Comparison of ENCODE assay signal across 26 mouse cellular contexts in the genomic region with DNA sequence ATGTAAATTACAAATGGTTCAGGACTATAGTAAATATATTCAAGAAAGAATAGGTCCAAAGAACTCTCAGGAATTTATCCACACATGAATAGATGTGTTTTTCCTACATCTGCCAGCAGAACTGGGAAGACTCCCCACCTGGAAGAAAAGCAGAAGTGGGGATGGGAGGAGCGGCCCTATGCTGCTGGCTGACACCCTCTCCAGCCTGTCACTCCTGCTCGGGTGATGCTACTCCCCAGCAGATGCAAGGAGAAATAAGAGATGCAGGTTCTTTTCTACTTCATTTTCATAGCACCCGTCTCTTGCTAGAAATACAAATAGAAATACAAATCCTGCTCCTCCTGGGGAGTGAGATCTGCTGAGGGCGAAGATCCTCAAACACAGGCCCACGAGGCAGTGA. TPM values are rescaled to one million over a fixed set of nuclear protein-coding genes. Genes with fewer than 3 reads are reported as not detected.
DNase-seq lines count a peak whose midpoint lies in the region; ATAC-seq and TF ChIP-seq lines count a peak whose summit lies in the region.
"Had no signal": no experiment of that assay in that cellular context is flagged by ENCODE, and none has a peak within 500 bp of the region (broad histone marks: within the 10 kb centered on the region; RNA-seq: fewer than 3 reads in every experiment).

No protein-coding gene starts in this region.

- WGBS in midbrain, embryonic 15.5 days, result 37% methylated on average over 5 of the region's 5 CpGs

- no peaks in the 10 kb centered on the region for H3K9me3 ChIP-seq in midbrain, embryonic 15.5 days
- H3K9me3 ChIP-seq: embryonic facial prominence, embryonic 15.5 days; forebrain, embryonic 10.5 days; heart, embryonic 13.5 days; intestine, embryonic 15.5 days had no signal

- H3K9ac ChIP-seq in midbrain, embryonic 15.5 days, result no peak overlapping the region
- H3K9ac ChIP-seq: embryonic facial prominence, embryonic 15.5 days; heart, embryonic 13.5 days; intestine, embryonic 15.5 days had no signal

- no peaks in the 10 kb centered on the region for H3K36me3 ChIP-seq in midbrain, embryonic 15.5 days (replicated peaks)
- H3K36me3 ChIP-seq: embryonic facial prominence, embryonic 15.5 days; forebrain, embryonic 10.5 days; heart, embryonic 13.5 days; intestine, embryonic 15.5 days had no signal

- no peaks in the 10 kb centered on the region for H3K27me3 ChIP-seq in midbrain, embryonic 15.5 days (replicated peaks)
- H3K27me3 ChIP-seq: CH12.LX; embryonic facial prominence, embryonic 15.5 days; heart, embryonic 13.5 days; intestine, embryonic 15.5 days; Patski had no signal

- H3K4me1 ChIP-seq in midbrain, embryonic 15.5 days, result peaks cover 12% of the 10 kb centered on the region
- H3K4me1 ChIP-seq: embryonic facial prominence, embryonic 15.5 days; heart, embryonic 13.5 days; intestine, embryonic 15.5 days had no signal

- no peak for TF ChIP-seq CTCF in layer of hippocampus, adult 2 months (conservative IDR thresholded peaks at IDR 0.05)

- 0 out of 2 replicates have a peak, but pooled peaks have one; percentile 64 for ATAC-seq in midbrain, embryonic 15.5 days (replicated peaks)
- ATAC-seq: activated CD4-positive, CD25-positive, alpha-beta regulatory T cell, adult 4 months; forebrain, embryonic 16.5 days; intestine, embryonic 15.5 days; Patski had no signal

- no peak overlapping the region for H3K4me2 ChIP-seq in midbrain, embryonic 15.5 days
- H3K4me2 ChIP-seq: embryonic facial prominence, embryonic 15.5 days; heart, embryonic 13.5 days; intestine, embryonic 15.5 days had no signal

- no peak overlapping the region for H3K4me3 ChIP-seq in layer of hippocampus, adult 2 months
- H3K4me3 ChIP-seq in midbrain, embryonic 15.5 days, result no peak overlapping the region
- H3K4me3 ChIP-seq: embryonic facial prominence, embryonic 15.5 days; erythroblast, embryonic 14.5 days; forebrain, embryonic 10.5 days; gastrocnemius, adult 2 months; heart, embryonic 13.5 days; intestine, embryonic 15.5 days had no signal

- DNase-seq in heart, adult 11 months, result peak; percentile 64
- no peak for DNase-seq in heart, postnatal 14 days
- DNase-seq in layer of hippocampus, adult 2 months (ENCODE audit: low spot score in 2 of 2), result no peak
- no peak for DNase-seq in layer of hippocampus, postnatal 36 days
- peak; percentile 36 for DNase-seq in brain, adult 2 months (ENCODE audit: low read depth, low spot score)
- no peak for DNase-seq in adrenal gland, adult 18-20 months (ENCODE audit: low spot score in 2 of 2)
- DNase-seq: adrenal gland, adult 2 months; adrenal gland, postnatal 36 days; cerebellum, adult 11 months; cerebellum, adult 8-10 months; cerebellum, postnatal 14 days; embryo, embryonic 11 days; gastrocnemius, adult 2 months; gastrocnemius, postnatal 25 days; heart, postnatal 4 days had no signal

- H3K27ac ChIP-seq in layer of hippocampus, adult 2 months, result peak overlapping the region; percentile 6; the same call in 1 of the 2 replicates
- H3K27ac ChIP-seq in midbrain, embryonic 15.5 days, result peak overlapping the region; percentile 63
- H3K27ac ChIP-seq: embryonic facial prominence, embryonic 15.5 days; forebrain, embryonic 10.5 days; gastrocnemius, adult 2 months; heart, embryonic 13.5 days; intestine, embryonic 15.5 days had no signal

- intact Hi-C loops in heart, postnatal 14 days (cut with DNase I), result no loop called here

RNA-seq across cellular contexts. Expression of gene Mab21l1, which starts 51.8 kb away (rescaled TPM):
- total RNA-seq in heart, postnatal 14 days (2021), result not detected
- under 1 TPM; 0.64 to 0.77 TPM for total RNA-seq in layer of hippocampus, adult 2 months (2021)
- total RNA-seq in layer of hippocampus, postnatal 36 days (2021), result under 1 TPM; 0.62 to 0.88 TPM
- 159 and 172 TPM in 2 replicates for polyA plus RNA-seq in midbrain, embryonic 15.5 days (2015; fragmentation: Nextera tagmentation; extraction: Ambion mirVana)
- 1 to 10 TPM in 1 of 2 experiments, under 1 TPM in 1; 0.99 to 1.2 TPM for total RNA-seq in adrenal gland, adult 18-20 months (2021)
- total RNA-seq: CH12.LX; common myeloid progenitor, adult 5-6 weeks had no signal
- polyA plus RNA-seq: erythroblast, embryonic 14.5 days had no signal

Comparison
In these comparisons a context has a peak if more than half of its experiments do, and no peak if none do; other contexts are left out.
1. DNase-seq: peak in heart, adult 11 months (single experiment) and brain, adult 2 months (single experiment); none in heart, postnatal 14 days (0 of 2), layer of hippocampus, adult 2 months (0 of 2), layer of hippocampus, postnatal 36 days (0 of 2) and adrenal gland, adult 18-20 months (0 of 2).